Mouse (Mus musculus): ENCODE measurements around the gene Cdk19. TPM values are rescaled to one million over a fixed set of nuclear protein-coding genes. Genes with fewer than 3 reads are reported as not detected.
"Not testable (repeated sequence)": the region's sequence is repeated elsewhere in the genome, so short reads cannot be mapped to it uniquely, and the experiment has no call there.

The Cdk19 gene
- total RNA-seq, 2 experiments from 2014 or later: 11.9 to 12.9 TPM

GRCm38 (mm10) chr10:40386126-40386525, 46.8 kb downstream of the Cdk19 start:
- DNase-seq: no peak

GRCm38 (mm10) chr10:40393447-40394143, 54.2 kb downstream of the Cdk19 start:
- no peak for DNase-seq

- no peak for DNase-seq
Measured at GRCm38 (mm10) chr10:40398842-40399241, 59.5 kb downstream of the Cdk19 start.

DNA sequence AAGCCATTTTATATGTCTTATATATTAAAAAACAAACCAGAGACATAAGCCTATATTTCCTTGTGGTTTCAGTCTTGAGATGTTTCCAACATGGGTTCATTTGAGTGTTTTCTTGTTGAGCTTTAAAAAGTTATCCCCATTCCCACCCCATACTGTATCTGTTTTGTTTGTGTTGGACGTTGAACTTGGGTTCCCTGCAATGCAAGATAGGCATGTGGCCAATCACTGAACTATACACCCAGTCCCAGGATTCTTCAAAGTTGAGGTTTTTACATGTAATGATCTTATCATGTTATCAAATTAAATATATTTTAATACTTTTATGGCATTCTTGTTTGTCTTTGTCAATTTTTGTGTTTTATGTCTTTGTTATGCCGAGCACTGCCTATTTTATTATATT, 60.0 kb downstream of the Cdk19 start:
- DNase-seq: no peak

- DNase-seq: no peak
Measured at GRCm38 (mm10) chr10:40400293-40400692, 60.9 kb downstream of the Cdk19 start.

DNA sequence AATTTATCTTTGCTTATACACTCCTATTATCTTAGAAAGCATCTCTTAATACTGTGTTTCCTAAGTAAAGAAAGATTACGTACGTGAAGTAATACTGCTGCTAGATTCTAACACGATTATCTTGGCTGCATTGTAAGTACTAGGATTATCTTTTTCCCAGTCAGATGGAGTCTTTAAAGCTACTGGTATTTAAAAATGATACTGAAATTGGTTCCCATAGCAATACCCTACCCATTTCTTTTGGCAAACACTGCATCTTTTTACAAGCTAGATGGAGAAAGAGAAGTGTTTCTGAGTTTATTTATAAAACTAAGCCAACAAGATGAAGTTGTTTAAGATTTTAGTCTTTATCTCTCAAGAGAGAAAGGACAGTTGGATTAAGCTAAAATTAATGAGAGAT, 67.3 kb downstream of the Cdk19 start:
- no peak for DNase-seq

- no peak for DNase-seq
Measured at GRCm38 (mm10) chr10:40409336-40409735, 70.0 kb downstream of the Cdk19 start.

GRCm38 (mm10) chr10:40411370-40411769, 72.0 kb downstream of the Cdk19 start:
- DNase-seq: no peak

DNA sequence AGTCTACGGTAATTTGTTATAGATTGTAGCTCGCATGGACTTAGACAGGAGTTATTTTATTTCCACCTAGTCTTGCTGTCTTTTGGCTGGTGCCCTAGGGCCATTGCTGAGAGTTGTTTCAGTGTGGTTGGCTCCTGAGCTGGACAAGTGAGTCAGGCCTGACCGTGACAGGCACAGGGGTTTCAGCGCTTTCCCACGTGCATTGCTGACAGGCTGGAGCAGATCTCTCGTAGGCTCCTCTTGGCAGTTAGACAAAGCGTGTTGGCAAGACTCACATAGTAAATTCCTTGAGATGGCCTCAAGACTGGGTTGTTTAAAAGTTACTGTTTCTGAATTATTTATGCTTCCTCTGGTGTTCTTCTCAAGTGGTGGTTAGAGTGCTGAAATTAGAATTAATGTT, 77.6 kb downstream of the Cdk19 start:
- DNase-seq: peak; percentile 78

- no peak for DNase-seq
Measured at GRCm38 (mm10) chr10:40419841-40420240, 80.5 kb downstream of the Cdk19 start.

DNA sequence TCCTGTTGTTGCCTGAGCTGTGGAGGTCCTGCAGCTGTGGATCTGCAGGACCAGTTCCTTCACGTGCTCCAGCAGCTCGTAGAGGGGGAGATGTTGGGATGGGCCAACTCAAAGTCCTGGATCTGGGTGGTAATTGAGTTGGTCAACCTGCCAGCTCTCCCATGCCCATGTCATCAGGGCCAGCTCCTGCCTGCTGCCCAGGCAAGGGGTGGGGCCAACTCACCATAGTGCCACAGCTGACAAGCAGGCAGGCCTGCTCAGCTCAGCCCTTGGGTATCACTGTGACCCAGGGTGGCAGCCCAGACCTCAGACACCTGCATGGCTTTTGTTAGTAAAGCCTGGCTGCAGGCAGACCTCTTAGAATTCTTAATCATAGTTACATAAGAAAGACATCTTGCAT, 81.3 kb downstream of the Cdk19 start:
- no peak for DNase-seq

DNA sequence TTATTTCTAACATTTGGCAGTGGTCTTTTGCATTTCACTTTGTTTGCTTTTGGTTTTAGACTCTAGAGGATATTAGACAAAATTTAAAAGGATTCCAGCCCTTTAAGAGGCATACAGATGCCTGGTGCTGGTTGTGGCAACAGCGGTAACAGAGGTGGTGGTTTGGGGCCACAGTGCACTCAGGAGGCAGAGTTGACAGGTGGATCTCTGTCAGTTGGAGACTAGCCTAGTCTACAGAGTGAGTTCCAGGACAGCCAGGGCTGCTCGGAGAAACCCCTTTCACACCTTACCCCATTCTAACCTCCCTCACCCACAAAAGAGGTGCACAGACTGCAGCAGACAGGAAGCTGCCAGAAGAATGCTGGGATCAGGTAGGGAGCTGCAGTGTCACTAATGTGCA, 82.4 kb downstream of the Cdk19 start:
- DNase-seq: no peak

- peak; percentile 29 for DNase-seq
Measured at GRCm38 (mm10) chr10:40422696-40423095, 83.3 kb downstream of the Cdk19 start.

DNA sequence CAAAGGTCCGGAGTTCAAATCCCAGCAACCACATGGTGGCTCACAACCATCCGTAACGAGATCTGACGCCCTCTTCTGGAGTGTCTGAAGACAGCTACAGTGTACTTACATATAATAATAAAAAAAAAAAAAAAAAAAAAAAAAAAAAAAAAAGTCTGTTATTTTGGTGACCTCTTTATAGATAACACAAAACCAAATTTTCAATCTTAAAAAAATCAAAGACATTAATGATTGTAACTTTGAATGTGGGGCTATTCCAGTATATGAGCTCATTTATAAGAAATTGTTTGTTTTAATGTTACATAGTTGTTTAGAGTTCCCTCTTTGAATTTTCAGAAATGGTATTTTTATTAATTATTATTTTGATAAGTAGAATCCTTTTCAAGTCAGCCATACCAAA, 85.1 kb downstream of the Cdk19 start:
- not testable (repeated sequence) for DNase-seq

- no peak for DNase-seq
Measured at GRCm38 (mm10) chr10:40425243-40426095, 86.1 kb downstream of the Cdk19 start.

GRCm38 (mm10) chr10:40426096-40426450, 86.7 kb downstream of the Cdk19 start:
- no peak for DNase-seq

DNA sequence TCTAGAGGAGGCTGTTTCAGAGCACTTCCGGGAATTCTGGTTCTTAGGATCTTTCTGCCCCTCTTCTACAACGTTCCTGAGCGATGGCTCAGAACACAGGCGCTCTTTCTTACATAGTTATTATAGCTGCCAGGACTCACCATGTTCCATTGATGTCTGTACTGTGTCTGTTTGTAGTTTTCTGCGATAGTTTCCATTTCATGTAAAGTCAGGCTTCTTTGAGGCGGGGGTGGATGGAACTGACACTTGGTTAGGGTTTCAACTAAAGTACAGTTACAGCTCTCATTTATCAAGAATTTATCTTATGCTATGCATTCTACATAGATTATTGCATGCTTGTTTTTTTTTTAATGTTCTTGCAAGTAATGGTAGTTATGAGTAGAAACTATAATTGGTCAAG, 89.3 kb downstream of the Cdk19 start:
- no peak for DNase-seq

DNA sequence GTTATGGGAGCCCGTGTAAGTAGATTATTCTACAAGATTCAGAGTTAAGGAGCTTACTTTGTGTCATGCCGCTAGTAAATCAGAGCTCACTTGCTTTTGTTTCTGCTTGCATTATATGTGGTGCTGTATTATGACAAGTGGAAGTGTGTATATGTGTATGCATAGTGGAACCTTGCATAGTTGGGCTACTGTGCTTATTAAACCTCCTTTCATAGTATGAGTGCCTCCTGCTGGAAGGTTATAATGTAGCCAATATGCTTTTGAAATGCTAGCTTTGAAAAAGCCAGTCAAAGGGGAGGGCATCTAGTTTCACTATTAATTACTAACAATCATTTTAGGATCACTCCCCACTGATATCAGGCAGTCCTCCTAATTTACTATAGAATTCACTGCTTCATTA, 89.7 kb downstream of the Cdk19 start:
- DNase-seq: no peak

DNA sequence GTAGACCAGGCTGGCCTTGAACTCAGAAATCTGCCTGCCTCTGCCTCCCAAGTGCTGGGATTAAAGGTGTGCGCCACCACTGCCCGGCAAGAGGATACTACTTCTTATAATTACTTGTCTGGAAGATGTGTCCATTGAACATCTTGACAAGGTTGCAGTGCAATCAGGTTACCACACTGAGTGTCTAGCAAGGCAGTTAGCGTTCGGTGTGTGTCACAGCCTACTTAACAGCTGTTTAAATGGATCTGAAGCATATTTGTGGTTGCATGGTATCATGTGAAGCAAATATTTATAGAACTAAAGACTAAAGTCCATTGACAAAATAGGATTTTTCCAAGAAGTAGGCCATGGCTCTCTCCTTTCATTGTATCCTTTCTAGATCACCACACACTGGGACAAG, 90.8 kb downstream of the Cdk19 start:
- no peak for DNase-seq

DNA sequence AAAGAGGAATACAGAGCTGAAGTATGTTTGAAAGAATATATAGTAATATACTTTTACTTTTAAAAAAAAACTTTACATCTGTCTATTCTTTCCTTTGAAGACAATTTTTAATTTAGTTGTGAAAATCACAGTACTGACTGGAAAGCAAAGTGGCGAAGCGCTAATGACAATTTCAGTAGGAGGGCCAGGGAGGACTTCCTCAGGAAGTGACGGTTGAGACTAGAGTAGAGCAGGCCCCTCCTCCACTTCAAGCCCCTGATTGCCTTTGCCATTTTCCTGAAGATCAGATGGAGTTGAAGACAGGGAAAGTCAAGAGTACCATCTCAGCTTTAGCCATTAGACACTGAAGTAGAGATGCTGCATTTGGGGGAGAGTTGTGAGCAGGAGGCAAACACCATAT, 92.6 kb downstream of the Cdk19 start:
- no peak for DNase-seq

GRCm38 (mm10) chr10:40432375-40432774, 93.0 kb downstream of the Cdk19 start:
- no peak for DNase-seq

DNA sequence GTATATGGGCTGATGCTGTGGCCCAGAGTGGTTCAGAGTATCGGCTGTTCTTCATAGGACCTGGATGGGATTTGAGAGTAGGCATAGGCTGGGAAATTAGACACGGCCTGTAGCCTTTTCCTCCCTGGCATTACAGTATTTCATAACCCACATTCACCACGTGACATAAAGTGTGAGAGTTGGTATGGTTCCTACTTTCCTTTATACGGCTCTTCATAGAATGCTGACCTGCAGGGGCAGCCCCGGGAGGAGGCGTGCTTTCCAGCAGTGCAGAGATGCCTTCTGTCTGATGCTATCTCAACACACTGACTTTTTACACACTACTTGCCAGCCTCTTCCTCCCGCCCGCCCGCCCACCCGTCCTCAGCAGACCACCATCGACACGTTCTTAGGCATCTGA, 96.0 kb downstream of the Cdk19 start:
- DNase-seq: no peak

DNA sequence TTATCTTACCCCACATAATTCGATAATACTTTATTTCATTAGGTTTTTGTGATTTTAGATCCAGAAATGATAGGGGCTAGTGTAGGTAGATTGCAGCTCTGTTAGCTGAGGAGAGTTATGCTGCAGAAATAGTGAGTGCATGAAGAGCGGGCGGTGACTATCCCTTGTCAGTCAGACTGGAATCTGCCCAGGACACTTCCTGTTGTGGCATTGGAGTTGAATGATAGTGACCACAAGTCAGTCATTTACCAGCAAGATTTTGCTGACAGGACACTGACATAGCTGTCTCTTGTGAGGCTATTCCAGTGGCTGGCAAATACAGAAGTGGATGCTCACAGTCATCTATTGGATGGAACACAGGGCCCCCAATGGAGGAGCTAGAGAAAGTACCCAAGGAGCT, 97.8 kb downstream of the Cdk19 start:
- no peak for DNase-seq

- DNase-seq: no peak
Measured at GRCm38 (mm10) chr10:40440740-40441139, 101.4 kb downstream of the Cdk19 start.

Data from adrenal gland, postnatal 10 days (tissue).